Mouse (Mus musculus) intestine, postnatal 0 days (tissue): ENCODE measurements around the gene Unc13a. TPM values are rescaled to one million over a fixed set of nuclear protein-coding genes. Genes with fewer than 3 reads are reported as not detected.
"Not testable (repeated sequence)": the region's sequence is repeated elsewhere in the genome, so short reads cannot be mapped to it uniquely, and the experiment has no call there.

Source experiments
- ATAC-seq: fragments of 200-750 bp; cut with Nextera tagmentation; 2 replicates; pipeline ENCODE4 v1.8.0; 2017; ENCODE audit warnings: mild to moderate bottlenecking, moderate TSS enrichment, moderate library complexity
- H3K27ac ChIP-seq: fragments of 300-500 bp; sonication (generic); 2 replicates; pipeline ENCODE4 v1.5.1; 2014; ENCODE audit warnings: mild to moderate bottlenecking, low read depth, low read length, moderate library complexity
- H3K27me3 ChIP-seq: fragments of 300-500 bp; sonication (generic); replicated peaks from 2 replicates; pipeline ENCODE4 v1.6.1; 2014; ENCODE audit warnings: low read length, mixed read lengths; ENCODE audit not compliant: control insufficient read depth, insufficient read depth
- H3K36me3 ChIP-seq: fragments of 300-500 bp; sonication (generic); 2 replicates; pipeline ENCODE4 v1.6.1; 2014; ENCODE audit warnings: mild to moderate bottlenecking, moderate library complexity; ENCODE audit not compliant: control insufficient read depth, insufficient read depth
- H3K4me1 ChIP-seq: fragments of 300-500 bp; sonication (generic); replicated peaks from 2 replicates; pipeline ENCODE4 v1.6.1; 2014; ENCODE audit warnings: antibody characterized with exemption, low read length, mixed read lengths; ENCODE audit not compliant: control insufficient read depth, insufficient read depth
- H3K4me2 ChIP-seq: fragments of 300-500 bp; sonication (generic); replicated peaks from 2 replicates; pipeline ENCODE4 v1.6.1; 2014; ENCODE audit warnings: low read depth, mild to moderate bottlenecking, moderate library complexity
- H3K4me3 ChIP-seq: fragments of 300-500 bp; sonication (generic); 2 replicates; pipeline ENCODE4 v1.5.1; 2014; ENCODE audit warnings: low read depth, low read length
- H3K9ac ChIP-seq: fragments of 300-500 bp; sonication (generic); 2 replicates; pipeline ENCODE4 v1.6.1; 2014; ENCODE audit warnings: mild to moderate bottlenecking, low read depth, low read length
- H3K9me3 ChIP-seq: fragments of 300-500 bp; sonication (generic); 2 replicates; pipeline ENCODE4 v1.6.1; 2016; ENCODE audit warnings: mixed run types; ENCODE audit not compliant: control insufficient read depth
- CTCF ChIP-seq: sonication (generic); IDR thresholded peaks from 2 replicates; pipeline ENCODE4 v1.5.1; 2016; ENCODE audit warnings: low read depth, mild to moderate bottlenecking, control low read depth, antibody characterized with exemption, moderate library complexity
- WGBS: fragments of 180-500 bp; shearing (Covaris S2); extraction: QIAGEN DNeasy Blood & Tissue Kit; methylation state at CpG from one replicate; pipeline ENCODE4 v1.1.7; 2014; 5-methylcytosine and 5-hydroxymethylcytosine counted together
- polyA plus RNA-seq: library from polyadenylated mRNA; unstranded; fragments of >200 nt; fragmentation: Nextera tagmentation; extraction: Ambion mirVana; gene quantifications from 2 replicates; pipeline ENCODE4 v1.2.1, GENCODE M21; 2015

The Unc13a gene
- polyA plus RNA-seq, 1 experiment from 2014 or later, result 0.72 TPM

GRCm38 (mm10) chr8:71715531-71715930 is 44.0 kb upstream of the Unc13a start:
- H3K9me3 ChIP-seq, result no peaks in the 10 kb centered on the region
- peaks cover 3% of the 10 kb centered on the region; the same call in 1 of the 2 replicates for H3K4me1 ChIP-seq
- no peaks in the 10 kb centered on the region for H3K36me3 ChIP-seq
- WGBS, result 44% methylated on average over 8 of the region's 8 CpGs
- no peaks in the 10 kb centered on the region for H3K27me3 ChIP-seq
- TF ChIP-seq CTCF, result no peak
- no peak overlapping the region for H3K4me2 ChIP-seq
- no peak for ATAC-seq
- no peak overlapping the region for H3K27ac ChIP-seq
- no peak overlapping the region for H3K4me3 ChIP-seq
- H3K9ac ChIP-seq, result no peak overlapping the region

GRCm38 (mm10) chr8:71711574-71711973 is 40.0 kb upstream of the Unc13a start:
- no peak for ATAC-seq
- H3K4me3 ChIP-seq, result no peak overlapping the region
- 76% methylated on average over 2 of the region's 2 CpGs for WGBS
- H3K9me3 ChIP-seq, result no peaks in the 10 kb centered on the region
- no peak overlapping the region for H3K27ac ChIP-seq
- H3K4me2 ChIP-seq, result no peak overlapping the region
- no peak for TF ChIP-seq CTCF
- no peaks in the 10 kb centered on the region for H3K36me3 ChIP-seq
- H3K27me3 ChIP-seq, result no peaks in the 10 kb centered on the region
- no peak overlapping the region for H3K9ac ChIP-seq
- no peaks in the 10 kb centered on the region for H3K4me1 ChIP-seq

GRCm38 (mm10) chr8:71709800-71710446 is 38.4 kb upstream of the Unc13a start:
- Histone ChIP-seq H3K27me3 (no peaks in the 10 kb centered on the region), H3K4me2 (peak overlapping the region; percentile 61), H3K27ac (no peak overlapping the region), H3K4me1 (no peaks in the 10 kb centered on the region), H3K9me3 (no peaks in the 10 kb centered on the region), H3K9ac (no peak overlapping the region), H3K4me3 (no peak overlapping the region), H3K36me3 (no peaks in the 10 kb centered on the region)
- peak; percentile 58 for ATAC-seq
- TF ChIP-seq CTCF, result peak; percentile 82
- 23% methylated on average over 25 of the region's 25 CpGs for WGBS

GRCm38 (mm10) chr8:71709134-71709799 is 37.7 kb upstream of the Unc13a start:
- H3K36me3 ChIP-seq, result no peaks in the 10 kb centered on the region
- TF ChIP-seq CTCF, result no peak
- 0 out of 2 replicates have a peak, but pooled peaks have one; percentile 37 for ATAC-seq
- peak overlapping the region; percentile 61 for H3K4me2 ChIP-seq
- no peaks in the 10 kb centered on the region for H3K9me3 ChIP-seq
- H3K9ac ChIP-seq, result no peak overlapping the region
- H3K4me1 ChIP-seq, result no peaks in the 10 kb centered on the region
- no peak overlapping the region for H3K27ac ChIP-seq
- H3K27me3 ChIP-seq, result no peaks in the 10 kb centered on the region
- no peak overlapping the region for H3K4me3 ChIP-seq
- 45% methylated on average over 25 of the region's 25 CpGs for WGBS

- TF ChIP-seq CTCF, result peak; percentile 79
- ATAC-seq, result 0 out of 2 replicates have a peak, but pooled peaks have one; percentile 14
Observed at GRCm38 (mm10) chr8:71707874-71708273, 36.3 kb upstream of the Unc13a start.

GRCm38 (mm10) chr8:71703400-71703799 is 31.8 kb upstream of the Unc13a start:
- not testable (repeated sequence) for H3K27me3 ChIP-seq, H3K4me1 ChIP-seq, H3K36me3 ChIP-seq, ATAC-seq, H3K9me3 ChIP-seq, H3K4me2 ChIP-seq, H3K27ac ChIP-seq, H3K9ac ChIP-seq, H3K4me3 ChIP-seq

More at GRCm38 (mm10) chr8:71707874-71708273, 36.3 kb upstream of the Unc13a start:
- Histone ChIP-seq H3K36me3 (no peaks in the 10 kb centered on the region), H3K9ac (no peak overlapping the region), H3K27ac (no peak overlapping the region), H3K4me3 (no peak overlapping the region), H3K4me2 (no peak overlapping the region), H3K27me3 (no peaks in the 10 kb centered on the region), H3K4me1 (no peaks in the 10 kb centered on the region), H3K9me3 (no peaks in the 10 kb centered on the region)
- WGBS, result 48% methylated on average over 8 of the region's 8 CpGs
